Mouse (Mus musculus) layer of hippocampus, adult 9-11 months (tissue): ENCODE data around the gene Ppp1r14b.

Experiments
- DNase-seq: peaks from one replicate; pipeline ENCODE4 v3.0.0; 2022

Ppp1r14b gene

DNA sequence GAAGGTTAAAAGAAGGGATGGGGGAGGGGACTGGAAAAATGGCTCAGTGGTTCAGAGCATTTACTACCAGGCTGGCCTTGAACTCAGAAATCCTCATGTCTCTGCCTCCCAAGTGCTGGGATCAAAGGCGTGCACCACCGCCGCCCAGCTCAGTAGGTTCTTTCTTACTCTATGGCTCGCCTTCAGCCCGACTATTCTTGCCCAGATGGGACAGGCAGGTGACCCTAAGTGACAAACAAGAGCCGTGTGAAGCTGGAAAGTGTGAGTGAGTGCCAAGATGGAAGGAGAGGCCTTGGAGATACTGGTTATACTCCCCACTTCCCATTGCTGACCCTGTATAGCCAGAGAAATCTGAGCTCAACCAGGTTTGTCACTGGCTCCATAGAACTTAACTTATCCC, 31.1 kb upstream of the Ppp1r14b start:
- no peak for DNase-seq

DNA sequence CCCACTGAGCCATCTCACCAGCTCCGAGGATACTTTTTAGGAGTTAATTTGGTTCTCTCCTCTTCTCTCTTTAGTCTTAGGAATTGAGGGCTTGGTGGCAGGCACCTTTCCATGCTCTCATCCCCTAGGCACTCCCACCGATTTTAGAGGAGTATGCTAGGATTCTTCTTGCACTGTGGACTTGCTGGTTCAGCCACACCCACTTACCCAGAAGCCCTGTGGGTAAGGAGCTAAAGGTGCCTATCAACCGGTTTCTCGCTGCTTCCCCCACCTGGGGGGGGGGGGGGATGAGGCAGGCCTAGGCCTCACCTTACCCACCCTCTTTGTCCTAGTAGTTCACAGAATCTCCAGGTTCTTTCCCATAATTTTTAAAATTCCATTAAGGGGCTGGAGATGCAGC, 27.0 kb upstream of the Ppp1r14b start:
- no peak for DNase-seq

DNA sequence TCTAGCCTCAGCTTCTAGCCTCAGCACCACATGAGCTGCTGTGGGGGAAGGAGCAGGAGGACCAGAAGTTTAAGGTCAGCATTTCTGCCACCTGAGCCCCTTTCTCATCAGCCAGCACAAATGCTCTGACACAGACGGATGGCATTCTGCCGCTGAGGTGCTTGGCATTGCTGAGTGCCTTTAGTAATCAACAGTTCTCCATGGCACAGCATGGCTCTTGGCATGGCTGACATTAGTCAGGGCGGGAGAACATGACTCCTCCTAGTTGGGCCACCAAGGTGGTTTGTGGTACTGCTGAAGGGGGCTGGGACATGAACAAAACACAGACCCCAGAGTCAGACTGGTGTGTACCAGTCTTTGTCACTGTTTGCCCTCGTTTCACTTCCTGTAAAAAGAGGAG, 26.6 kb upstream of the Ppp1r14b start:
- DNase-seq = no peak

DNA sequence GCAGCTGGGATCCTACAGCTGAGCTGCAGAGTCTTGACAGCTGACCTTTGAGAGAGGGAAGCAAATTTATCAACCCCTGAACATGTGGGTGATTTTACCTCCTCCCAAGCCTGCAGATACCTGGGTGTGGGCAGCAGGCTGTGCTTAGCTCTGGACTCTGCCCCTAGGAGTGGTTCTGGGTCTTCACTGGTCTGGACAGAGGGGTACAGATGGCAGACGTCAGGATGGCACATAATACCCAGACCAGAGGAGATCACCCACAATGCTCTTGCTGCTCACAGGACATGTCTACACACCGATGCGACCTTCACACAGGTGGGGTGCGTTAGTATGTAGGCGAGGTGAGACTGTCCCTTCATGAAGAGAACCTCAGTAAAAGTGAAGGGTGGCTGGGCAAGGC, 25.2 kb upstream of the Ppp1r14b start:
- DNase-seq = no peak

DNA sequence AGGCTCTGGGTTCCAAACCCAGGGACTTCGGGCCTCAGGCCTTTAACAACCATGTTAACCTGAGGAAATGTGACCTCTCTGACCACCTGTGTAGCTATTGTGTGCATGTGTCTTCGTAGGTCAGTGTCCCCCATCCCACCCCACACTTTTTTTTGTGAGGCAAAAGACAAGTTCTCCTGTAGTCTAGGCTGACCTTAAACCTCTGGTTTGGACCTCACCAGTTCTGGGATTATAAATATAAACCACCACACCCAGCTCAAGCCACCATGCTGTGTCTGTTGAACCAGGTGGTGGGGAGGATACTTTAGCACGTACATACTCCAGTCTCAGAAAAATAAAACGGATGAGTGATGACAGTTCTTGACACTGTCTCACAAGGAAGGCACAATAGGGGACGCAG, 24.8 kb upstream of the Ppp1r14b start:
- DNase-seq = no peak

DNA sequence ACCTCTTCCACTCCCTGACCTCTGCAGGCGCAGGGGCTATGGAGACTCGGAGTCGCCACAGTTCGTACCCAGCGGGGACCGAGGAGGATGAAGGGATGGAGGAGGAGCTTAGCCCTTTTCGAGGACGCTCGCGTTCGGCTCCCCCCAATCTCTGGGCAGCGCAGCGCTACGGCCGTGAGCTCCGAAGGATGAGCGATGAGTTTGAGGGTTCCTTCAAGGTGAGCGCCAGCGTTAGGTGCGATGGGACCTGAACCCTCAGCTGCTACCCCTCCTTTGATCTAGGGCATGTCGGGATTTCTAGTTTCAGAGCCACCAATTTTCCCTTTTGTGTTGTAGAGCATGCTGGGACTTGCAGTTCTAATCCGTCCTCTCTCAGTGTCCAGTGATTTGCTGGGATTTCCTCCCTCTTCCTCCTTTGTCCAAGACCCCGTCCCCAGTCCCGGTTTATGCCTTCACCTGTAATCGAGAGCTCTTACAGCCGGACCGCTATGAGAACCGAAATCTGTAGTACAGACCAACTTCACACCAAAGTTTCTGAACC, 24.1 kb upstream of the Ppp1r14b start:
- peak; percentile 66 for DNase-seq

DNA sequence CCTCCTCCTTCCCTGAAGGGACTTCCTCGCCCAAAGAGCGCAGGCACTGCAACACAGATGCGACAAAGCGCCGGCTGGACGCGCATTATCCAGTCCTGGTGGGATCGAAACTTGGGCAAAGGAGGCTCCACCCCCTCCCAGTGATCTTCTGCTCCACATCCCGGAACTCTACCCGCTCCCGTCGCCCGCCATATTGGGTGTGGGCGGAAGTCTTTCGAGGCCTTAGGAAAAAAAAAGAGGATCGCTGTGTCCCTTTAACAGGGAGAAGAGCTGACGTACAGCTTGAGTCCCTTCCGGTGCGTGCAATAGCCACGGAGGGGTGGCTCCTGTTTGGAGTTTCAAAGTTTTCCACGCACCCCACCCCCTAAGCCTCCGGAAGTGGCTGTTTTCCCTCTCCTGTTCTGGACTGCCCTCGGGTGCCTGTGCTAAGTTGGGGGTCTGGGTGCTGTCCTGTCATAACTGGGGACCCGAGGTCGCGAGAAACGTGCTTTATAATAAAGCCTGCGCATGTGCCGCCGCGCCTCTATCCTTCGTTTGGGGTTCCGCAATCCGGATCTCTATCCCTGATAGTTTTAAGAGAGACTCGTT, 23.3 kb upstream of the Ppp1r14b start:
- DNase-seq = peak; percentile 96

DNA sequence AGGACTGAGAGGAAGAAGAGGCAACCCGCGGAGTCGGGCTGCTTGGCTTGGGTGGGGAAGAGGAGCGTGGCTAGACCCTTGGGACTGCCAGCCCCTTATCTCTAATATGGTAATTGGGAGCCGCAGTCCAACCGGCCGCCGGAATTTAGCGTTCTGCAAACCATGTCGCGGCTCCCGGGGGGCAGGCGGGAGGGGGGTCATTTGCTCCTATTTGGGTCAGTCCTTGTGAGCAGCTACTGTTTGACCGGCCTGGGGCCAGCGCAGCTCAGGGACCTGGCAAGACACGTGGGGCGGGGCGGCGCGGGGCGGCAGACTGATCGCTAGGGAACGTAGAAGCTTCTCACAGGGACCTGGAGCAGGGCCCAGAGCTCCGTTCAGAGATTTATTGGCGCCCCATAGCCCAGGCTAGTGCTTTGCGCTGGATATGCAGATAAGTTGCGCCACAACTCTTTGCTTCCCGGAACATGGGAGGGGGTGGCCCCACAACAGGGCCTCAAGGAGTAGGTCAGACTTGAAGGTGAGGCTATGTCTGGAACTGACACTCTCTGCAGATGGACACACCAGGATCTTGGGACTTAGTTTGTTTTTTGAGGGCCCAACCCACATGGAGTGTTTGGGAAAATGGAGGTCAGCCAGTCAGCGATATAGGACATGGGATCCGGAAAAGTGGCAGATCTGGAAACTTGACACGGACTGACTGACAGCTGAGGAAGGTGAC, 22.6 kb upstream of the Ppp1r14b start:
- peak; percentile 80 for DNase-seq

DNA sequence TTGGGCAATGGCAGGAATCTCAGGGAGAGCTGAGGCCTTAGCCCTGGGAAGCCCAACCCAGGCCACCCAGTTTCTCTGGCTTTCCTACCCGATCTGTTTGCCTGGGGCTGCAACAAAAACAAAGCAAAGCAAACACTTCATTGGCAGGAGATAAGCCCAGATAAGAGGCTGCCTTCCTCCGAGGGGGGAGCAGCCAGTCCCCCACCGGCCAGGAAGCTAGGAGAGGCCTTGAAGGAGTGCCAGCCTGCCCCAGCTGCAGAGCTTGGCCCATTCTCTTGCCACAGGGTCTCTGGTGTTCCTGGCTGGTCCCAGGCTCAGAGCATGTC, 22.1 kb upstream of the Ppp1r14b start:
- DNase-seq = no peak

DNA sequence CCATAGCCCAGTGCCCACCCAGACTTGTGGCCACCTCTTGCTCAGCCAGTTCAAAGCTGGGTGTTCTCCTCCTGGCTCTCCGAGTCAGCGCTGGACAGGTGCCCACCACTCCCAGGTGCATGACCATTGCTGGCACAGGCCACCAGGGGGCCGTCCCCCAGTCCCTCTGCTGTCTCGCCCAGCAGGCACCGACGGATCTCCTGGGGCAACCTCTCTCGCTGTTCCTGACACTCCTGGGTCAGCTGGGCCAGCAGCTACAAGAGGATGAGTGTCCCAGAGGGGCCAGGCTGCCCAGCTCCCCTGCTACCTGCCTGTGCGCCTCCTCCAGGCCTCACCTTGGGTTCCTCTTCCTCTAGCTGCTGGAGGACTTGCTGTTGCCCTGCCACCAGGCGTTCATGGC, 20.7 kb upstream of the Ppp1r14b start:
- DNase-seq = no peak

DNA sequence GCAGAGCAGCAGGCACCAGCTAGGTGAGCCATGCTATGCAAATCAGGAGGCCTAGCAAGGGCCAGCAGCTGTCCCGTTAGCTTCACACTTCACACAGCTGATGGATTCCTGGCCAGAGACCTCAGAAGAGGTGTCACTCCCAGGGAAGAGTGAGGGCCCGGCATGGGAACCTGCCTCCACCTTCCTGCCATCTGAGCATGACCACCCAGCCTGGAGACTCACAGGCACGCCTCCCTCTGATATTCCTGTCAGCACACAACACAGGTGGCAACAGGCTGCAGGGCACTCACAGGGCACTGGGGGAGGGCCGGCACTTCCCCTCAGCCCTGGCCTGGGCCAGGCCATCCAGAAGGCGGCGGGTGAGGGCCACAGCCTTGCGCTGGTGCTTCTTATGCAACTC, 19.3 kb upstream of the Ppp1r14b start:
- DNase-seq = no peak

DNA sequence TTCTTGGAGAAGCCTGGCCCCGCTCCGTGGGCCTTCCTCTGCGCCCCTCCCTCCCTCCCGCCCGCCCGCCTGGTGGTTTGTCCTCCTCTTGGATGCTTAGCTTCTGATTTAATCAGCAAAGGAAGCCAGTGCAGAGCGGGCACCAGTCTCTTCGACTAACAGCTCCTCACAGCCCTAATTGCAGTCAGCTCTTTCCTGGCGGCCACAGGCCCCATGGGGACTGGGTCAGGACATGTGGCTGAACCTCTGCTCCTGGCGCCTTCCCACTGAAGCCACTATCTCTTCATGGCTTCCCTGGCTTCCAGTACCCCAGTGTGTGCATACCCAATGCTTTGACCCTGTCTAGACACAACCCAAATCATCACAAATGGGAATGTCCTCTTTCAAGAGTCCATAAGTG, 18.3 kb upstream of the Ppp1r14b start:
- DNase-seq = no peak

DNA sequence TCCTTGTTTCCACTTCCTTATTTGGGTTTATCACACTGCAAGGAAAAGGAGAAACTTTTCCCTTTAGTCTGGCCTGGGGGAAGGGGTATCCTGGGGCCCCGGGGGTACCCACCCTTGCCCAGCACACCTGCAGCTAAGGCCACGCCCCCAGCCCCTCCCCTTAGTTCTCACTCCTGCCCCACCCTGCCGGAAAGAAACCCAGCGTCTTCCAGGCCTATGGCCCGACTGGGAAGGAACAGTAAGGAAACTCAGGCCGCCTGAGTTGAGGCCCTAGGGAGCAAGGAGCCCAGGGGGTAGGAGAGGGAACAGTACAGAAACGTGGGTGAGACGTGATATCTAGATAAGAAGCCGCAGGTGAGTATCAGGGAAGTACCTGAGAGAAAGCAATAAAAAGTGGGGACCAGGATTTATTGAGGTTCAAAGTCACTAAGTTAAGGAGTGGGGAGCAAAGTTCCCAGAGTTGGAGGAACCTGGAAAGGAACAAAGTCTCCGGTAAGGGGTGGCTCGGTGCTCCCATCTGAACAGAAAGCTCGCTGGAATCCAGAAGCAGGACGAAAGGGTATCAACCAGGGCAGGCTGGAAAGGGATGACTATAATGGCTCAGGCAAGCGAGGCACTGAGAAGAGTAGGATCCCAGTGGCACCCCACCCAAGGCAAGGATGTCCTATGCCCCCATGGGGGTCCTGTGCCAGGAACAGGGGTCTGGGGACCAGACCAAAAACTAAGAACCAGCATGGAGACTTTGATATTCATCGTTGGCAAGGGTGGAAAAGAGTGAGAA, 6.1 kb upstream of the Ppp1r14b start:
- DNase-seq = no peak

DNA sequence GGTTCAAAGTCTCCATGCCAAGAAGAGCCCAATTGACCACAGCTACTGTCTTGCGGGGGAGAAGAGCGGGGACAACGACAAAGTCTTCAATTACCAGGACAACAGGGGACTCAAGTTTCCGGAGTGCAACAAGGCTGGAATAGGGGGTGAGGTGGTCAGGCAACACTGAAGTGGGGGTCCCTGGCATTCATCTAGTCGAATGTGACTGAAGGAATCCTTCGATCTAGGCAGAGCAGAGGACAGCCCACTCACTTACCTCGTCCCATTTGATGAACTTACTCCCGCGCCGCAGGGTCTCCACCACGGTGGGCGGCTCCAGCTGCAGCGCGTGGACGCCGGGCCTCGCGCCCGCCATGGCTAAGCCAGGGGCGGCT, 5.5 kb upstream of the Ppp1r14b start:
- DNase-seq = no peak

DNA sequence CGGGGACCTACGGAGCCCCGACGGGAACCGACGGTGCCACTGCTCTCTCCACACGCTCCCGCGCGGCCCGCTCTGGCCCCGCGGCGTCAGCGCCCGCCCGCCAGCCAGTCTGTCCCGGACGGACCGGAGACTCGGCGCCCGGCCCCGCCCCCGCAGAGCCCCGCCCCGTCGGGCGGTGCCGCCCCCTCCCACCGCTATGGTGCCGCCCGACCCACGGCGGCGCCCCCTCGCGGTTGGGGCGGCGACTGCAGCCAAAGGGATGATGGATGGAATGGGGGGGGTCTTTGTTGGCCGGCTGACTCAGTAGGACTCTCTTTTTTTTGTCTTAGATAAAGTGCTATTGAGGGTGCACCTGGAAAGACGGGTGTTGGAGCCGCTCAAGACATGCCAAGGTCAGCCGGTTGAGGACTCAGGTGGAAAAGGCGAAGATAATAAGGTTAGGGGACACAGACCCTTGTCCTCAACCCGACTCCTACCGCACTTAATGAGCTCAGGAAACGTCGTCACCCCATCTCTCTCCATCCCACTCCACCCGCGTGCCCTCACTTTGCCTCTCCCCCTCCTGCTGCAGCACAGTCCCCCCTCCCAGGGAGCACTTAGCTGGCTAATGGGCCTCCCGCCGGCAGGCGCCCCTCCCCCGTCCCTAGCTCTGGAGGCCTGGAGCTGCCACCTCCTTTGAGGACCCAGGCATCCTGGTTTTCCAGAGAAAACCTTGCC, 4.9 kb upstream of the Ppp1r14b start:
- no peak for DNase-seq

DNA sequence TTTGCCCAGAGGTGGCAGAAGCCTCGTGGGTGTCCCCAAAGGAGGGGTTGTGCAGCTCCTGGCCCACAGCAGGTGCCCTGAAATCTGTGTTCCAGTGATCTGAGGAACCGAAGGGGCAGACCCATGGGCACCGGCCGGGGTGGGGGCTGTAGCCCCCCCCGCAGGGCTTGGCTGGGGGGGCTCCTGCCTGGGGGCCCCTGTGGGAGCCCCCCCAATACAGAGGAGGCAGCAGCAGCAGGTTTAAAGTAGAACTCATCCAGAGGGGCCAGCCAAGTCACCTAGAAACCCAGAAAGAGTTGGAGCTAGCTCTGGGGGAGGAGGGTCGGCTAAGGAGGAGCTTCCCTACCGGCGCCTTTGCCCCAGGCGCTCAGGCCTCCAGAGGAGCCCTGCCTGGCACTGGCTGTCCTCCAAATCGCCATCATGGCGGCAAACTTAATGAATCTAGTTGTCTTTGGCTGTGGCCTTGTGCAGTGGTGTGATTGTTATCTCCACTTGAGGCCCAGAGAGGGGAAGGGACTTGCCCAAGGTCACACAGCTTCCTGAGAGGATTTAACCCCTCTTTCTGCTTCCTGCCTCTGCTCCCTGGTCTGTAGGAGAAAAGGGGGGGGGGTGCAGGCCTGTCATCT, 4.2 kb upstream of the Ppp1r14b start:
- DNase-seq = no peak

DNA sequence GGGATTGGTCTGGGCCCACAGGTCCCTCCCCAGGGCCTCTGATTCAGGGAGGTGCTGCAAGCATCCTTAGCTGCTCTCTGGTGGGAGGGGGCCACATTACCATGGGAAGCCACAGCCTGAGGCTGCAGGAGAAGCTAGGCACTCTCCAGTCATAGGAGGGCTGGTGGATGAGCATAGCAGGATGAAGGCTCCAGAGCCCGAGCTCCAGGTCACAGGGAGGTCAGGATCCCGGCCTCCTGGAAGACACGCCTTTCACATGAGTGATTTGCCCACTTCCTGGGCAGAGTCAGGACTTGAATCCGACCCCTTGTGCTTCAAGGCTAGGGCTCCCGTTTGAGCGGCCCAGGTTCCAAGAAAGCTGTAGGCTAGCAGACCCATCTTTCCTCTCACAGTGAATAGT, 3.1 kb upstream of the Ppp1r14b start:
- DNase-seq = no peak

DNA sequence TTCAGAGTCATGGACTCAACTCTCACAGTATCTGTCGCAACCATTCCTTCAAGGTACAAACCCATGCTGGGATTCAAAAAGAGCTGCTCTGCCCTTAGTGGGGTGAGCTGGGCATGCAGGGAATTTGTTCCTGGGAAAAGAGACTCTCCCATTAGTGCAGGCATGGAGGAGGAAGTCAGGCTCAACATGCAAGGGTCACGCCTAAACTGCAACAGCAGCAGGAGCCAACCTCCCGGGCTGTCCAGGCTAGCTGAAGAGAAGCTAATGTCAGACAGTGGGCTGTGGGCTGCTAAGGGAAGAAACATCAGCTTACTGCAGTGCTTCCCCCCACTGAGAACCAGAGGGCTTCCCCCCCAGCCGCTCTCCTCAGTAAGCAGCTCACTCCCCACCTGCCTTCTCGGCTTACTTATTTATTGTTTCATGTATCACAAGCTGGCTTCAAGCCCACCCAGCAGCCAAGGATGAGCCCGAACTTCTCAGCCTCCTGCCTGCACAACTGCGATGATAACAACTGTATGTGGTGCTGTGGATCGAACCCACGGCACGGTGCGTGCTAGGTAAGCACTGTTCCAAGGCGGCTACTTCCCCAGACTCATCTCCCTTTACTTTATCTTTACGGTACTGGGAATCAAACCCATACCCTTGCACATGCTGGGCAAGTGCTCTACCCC, 2.4 kb upstream of the Ppp1r14b start:
- DNase-seq = no peak

DNA sequence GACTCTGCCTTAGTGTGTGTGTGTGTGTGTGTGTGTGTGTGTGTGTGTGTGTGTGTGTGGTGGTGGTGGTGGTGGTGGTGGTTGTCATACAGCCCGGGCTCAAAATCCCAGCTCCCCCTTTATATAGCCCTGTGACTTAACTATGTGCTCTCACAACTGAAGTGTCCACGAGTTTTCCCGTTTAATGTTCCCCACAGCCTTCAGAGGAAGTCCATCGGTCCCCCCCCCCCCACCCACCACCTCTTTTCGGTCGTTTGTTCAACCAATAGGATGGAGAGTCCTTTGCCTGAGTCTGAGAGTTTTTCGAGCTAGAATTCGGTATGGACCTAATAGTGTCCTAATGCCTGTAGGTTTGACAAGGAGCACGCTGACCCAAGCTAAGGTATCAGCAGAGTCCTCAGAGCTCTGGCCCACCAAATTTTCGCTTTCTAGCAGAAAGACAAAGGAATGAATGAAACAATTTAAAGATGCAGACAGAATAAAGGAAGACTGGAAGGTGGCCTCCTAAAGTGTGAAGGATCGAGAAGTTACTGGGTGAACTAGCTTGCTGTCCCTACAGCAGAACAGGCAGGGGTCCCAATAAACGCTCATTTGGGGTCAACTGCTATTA, 1.1 kb upstream of the Ppp1r14b start:
- no peak for DNase-seq

DNA sequence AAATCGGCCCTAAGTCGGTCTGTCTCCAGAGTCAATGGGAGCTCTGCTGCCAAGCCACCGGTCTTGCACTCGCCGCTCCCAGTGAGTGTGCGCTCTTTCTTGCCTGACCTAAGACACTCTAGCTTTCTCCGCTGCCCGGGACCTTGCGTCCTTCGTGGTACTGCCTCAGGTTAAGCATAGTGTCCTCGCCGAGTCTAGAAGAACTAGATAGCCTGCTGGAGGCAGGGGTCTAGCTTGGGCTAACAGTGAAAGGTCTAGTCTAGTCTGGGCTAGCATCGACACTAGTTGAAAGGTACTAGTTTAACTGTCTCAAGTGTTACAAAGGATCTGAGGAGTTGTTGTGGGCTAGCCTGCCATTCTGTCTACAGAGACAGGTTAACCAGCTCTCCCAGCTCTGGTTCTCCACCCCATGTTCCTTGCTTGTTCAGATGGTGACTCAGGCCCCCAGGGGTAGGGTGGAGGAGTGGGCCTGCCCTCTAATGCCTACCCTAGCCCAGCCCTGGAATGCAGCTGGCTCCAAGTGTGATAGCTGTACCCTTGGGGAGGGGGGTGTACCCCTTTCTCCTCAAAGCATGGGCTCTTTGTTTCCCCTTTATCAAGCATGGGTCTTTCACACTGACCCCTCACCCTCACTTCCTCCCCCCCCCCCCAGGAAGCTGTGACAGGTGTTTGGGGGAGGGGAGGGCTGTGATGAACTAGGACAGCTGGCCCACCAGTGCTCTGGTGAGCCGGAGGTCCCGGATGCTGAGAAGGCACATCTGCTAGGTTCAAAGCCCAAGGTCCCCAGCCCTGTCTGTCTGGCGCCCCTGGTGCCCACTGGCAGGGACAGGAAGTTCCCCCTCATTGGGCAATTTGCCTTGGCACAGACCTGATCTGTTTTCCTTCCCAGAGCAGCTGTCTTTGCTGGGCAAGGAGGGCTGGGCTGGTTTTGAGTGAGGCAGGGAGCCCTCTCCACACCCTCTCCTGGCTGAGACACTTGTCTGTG, 1.1 kb downstream of the Ppp1r14b start, which contains the start of gene Plcb3:
TSS of gene Plcb3 (minus strand) at position 934 of the 985 bp plus-strand sequence.
- peak; percentile 82 for DNase-seq
